Mouse (Mus musculus) bone marrow, adult 2 months (tissue): Measurements from ENCODE around the gene Fkbp2.

Source experiments
- CTCF ChIP-seq: fragments of 200-500 bp; IDR thresholded peaks from 2 replicates; pipeline ENCODE4 v1.5.1; 2011; ENCODE audit warnings: low read length, control low read depth; ENCODE audit not compliant: control insufficient read depth, insufficient read depth
- POLR2A ChIP-seq: fragments of 200-500 bp; IDR thresholded peaks from 2 replicates; pipeline ENCODE4 v1.6.1; 2011; ENCODE audit warnings: low read depth, mild to moderate bottlenecking, control low read depth, low read length, borderline replicate concordance; ENCODE audit not compliant: control insufficient read depth

GRCm38 (mm10) chr19:6955424-6955823 lies 24.9 kb downstream of the Fkbp2 start:
- TF ChIP-seq CTCF = no peak
- TF ChIP-seq POLR2A = no peak
